Mouse (Mus musculus) neural tube, embryonic 14.5 days (tissue): ENCODE data around the gene Gins3. TPM values are rescaled to one million over a fixed set of nuclear protein-coding genes. Genes with fewer than 3 reads are reported as not detected.
"Not testable (repeated sequence)": the region's sequence is repeated elsewhere in the genome, so short reads cannot be mapped to it uniquely, and the experiment has no call there.

Source experiments
- ATAC-seq: fragments of 200-750 bp; cut with Nextera tagmentation; 2 replicates; pipeline ENCODE4 v1.8.0; 2017; ENCODE audit warnings: low read depth, mild to moderate bottlenecking, moderate TSS enrichment, moderate library complexity
- H3K27ac ChIP-seq: fragments of 300-500 bp; sonication (generic); 2 replicates; pipeline ENCODE4 v1.5.1; 2014; ENCODE audit warnings: low read depth, mild to moderate bottlenecking, control low read depth, low read length, moderate library complexity, mixed read lengths
- H3K27me3 ChIP-seq: fragments of 300-500 bp; sonication (generic); 2 replicates; pipeline ENCODE4 v1.6.1; 2014; ENCODE audit warnings: low read length; ENCODE audit not compliant: control insufficient read depth, insufficient read depth
- H3K36me3 ChIP-seq: fragments of 300-500 bp; sonication (generic); 2 replicates; pipeline ENCODE4 v1.6.1; 2014; ENCODE audit warnings: low read length, mixed read lengths; ENCODE audit not compliant: control insufficient read depth, insufficient read depth
- H3K4me1 ChIP-seq: fragments of 300-500 bp; sonication (generic); 2 replicates; pipeline ENCODE4 v1.6.1; 2014; ENCODE audit warnings: low read length; ENCODE audit not compliant: control insufficient read depth, insufficient read depth
- H3K4me2 ChIP-seq: fragments of 300-500 bp; sonication (generic); 2 replicates; pipeline ENCODE4 v1.6.1; 2014; ENCODE audit warnings: mild to moderate bottlenecking, low read depth, low read length, control low read depth
- H3K4me3 ChIP-seq: fragments of 300-500 bp; sonication (generic); 2 replicates; pipeline ENCODE4 v1.5.1; 2014; ENCODE audit warnings: low read depth, low read length, control low read depth, mixed read lengths
- H3K9ac ChIP-seq: fragments of 300-500 bp; sonication (generic); replicated peaks from 2 replicates; pipeline ENCODE4 v1.6.1; 2014; ENCODE audit warnings: low read depth, mild to moderate bottlenecking, control low read depth, low read length, mixed read lengths
- H3K9me3 ChIP-seq: fragments of 300-500 bp; sonication (generic); 2 replicates; pipeline ENCODE4 v1.6.1; 2016; ENCODE audit warnings: low read length; ENCODE audit not compliant: control insufficient read depth
- WGBS: fragments of 180-500 bp; shearing (Covaris S2); extraction: QIAGEN DNeasy Blood & Tissue Kit; methylation state at CpG from one replicate; pipeline ENCODE4 v1.1.7; 2014; 5-methylcytosine and 5-hydroxymethylcytosine counted together
- polyA plus RNA-seq: library from polyadenylated mRNA; unstranded; fragments of >200 nt; fragmentation: Nextera tagmentation; extraction: Ambion mirVana; gene quantifications from 2 replicates; pipeline ENCODE4 v1.2.1, GENCODE M21; 2014

Gins3 gene
- polyA plus RNA-seq, 1 experiment from 2014 or later = 6.6 TPM

DNA sequence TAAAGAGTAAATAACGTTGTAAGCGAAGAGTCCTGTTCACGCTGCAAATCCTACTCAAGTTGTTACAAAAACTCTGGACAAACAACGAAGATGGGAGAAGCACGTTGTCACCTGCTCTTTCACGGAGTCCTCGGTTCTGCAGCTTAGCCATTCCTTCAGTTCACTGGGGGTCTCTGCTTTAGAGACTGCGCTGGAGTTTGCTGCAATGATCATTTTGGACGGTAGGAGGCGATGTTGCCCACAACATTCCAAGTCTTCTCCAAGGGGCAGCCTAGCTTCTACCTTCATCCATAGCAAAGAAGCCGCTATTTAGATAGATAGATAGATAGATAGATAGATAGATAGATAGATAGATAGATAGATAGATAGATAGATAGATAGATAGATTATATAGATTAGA lies 33.4 kb upstream of the Gins3 start:
- Histone ChIP-seq H3K27me3 (no peaks in the 10 kb centered on the region), H3K9me3 (no peaks in the 10 kb centered on the region), H3K27ac (no peak overlapping the region), H3K4me3 (no peak overlapping the region), H3K4me1 (no peaks in the 10 kb centered on the region), H3K9ac (no peak overlapping the region), H3K4me2 (no peak overlapping the region), H3K36me3 (no peaks in the 10 kb centered on the region)
- 0 out of 2 replicates have a peak, but pooled peaks have one; percentile 46 for ATAC-seq
- WGBS = 9% methylated on average over 11 of the region's 11 CpGs

DNA sequence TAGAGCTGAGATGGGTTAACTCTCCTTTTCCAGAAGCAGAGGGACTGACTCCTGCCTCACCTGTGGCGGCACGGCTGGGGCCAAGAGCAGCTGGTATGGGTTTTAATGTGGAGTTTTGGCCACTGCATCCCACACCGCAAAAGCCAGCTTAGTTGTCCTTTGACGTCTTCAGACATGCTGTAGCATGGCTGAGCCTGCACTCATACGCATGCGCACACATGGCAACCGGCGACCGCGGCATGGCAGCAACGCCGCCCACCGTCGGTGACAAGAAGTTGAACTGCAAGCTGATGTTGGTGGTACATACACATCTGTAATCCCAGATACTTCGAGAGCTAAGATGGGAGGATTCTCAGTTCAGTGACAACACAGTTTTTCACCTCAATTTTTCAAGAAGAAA lies 31.9 kb upstream of the Gins3 start:
- Histone ChIP-seq H3K4me2 (no peak overlapping the region), H3K9ac (no peak overlapping the region), H3K36me3 (no peaks in the 10 kb centered on the region), H3K9me3 (no peaks in the 10 kb centered on the region), H3K4me1 (no peaks in the 10 kb centered on the region), H3K4me3 (no peak overlapping the region), H3K27ac (no peak overlapping the region), H3K27me3 (no peaks in the 10 kb centered on the region)
- ATAC-seq = no peak
- 73% methylated on average over 15 of the region's 15 CpGs for WGBS

DNA sequence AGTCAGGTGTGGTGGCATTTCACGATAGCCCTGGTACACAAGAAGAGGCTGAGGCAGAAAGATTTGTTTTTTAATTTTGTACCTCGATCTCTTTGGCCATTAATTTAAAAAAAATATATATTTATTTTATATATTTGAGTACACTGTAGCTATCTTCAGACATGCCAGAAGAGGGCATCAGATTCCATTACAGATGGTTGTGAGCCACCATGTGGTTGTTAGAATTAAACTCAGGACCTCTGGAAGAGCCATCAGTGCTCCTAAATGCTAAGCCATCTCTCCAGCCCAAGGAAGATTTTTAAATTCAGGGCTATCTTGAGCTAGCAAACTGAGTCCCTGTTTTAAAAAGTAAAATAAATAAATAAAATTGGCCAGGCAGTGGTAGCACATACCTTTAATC lies 31.1 kb upstream of the Gins3 start:
- Histone ChIP-seq H3K4me2 (no peak overlapping the region), H3K27ac (no peak overlapping the region), H3K36me3 (no peaks in the 10 kb centered on the region), H3K27me3 (no peaks in the 10 kb centered on the region), H3K4me1 (no peaks in the 10 kb centered on the region), H3K4me3 (no peak overlapping the region), H3K9ac (no peak overlapping the region), H3K9me3 (no peaks in the 10 kb centered on the region)
- no peak for ATAC-seq
- 71% methylated on average over 2 of the region's 2 CpGs for WGBS

DNA sequence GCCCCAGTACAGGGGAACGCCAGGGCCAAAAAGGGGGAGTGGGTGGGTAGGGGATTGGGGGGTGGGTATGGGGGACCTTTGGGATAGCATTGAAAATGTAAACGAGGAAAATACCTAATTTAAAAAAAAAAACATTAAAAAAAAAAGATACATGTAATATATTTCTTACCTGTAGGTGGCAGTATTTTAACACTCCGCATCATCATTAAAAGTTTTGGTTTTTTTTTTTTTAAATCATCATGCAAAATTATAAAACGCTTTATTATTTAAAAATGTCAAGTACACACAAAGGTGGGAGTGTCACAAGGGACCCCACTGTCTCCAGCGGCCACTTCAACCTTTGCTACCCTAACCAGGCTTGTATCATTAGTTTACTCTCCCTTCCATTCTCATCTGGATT lies 26.7 kb upstream of the Gins3 start:
- not testable (repeated sequence) for ATAC-seq, H3K27me3 ChIP-seq
- WGBS = 27% methylated on average over 4 of the region's 5 CpGs

DNA sequence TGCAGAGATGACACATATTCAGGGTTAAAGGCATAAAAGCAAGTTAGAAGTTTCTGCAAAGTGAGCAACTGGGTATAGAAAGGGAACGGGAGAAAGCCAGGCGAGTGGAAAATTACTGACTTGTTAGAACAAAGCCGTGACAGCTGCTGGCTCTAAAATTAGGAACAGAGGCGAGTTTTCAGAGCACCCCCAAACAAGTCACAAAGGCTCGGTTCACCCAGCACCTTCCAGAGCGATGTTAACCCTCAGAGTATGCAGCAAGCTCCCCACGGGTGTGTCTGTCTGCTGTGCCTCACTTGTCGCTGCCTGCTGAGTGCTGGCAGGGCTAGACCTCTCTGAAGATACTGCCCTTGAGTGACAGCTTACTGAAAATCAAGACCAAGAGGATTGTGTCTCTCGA lies 26.0 kb upstream of the Gins3 start:
- H3K9ac ChIP-seq = no peak overlapping the region
- H3K4me2 ChIP-seq = no peak overlapping the region
- H3K36me3 ChIP-seq = no peaks in the 10 kb centered on the region
- H3K27ac ChIP-seq = no peak overlapping the region
- no peak for ATAC-seq
- WGBS = 45% methylated on average over 9 of the region's 9 CpGs
- no peak overlapping the region for H3K4me3 ChIP-seq
- H3K9me3 ChIP-seq = no peaks in the 10 kb centered on the region
- H3K27me3 ChIP-seq = no peaks in the 10 kb centered on the region
- no peaks in the 10 kb centered on the region for H3K4me1 ChIP-seq

More for the DNA sequence above, 26.7 kb upstream of the Gins3 start:
- not testable (repeated sequence) for H3K4me3 ChIP-seq, H3K27ac ChIP-seq, H3K9ac ChIP-seq, H3K9me3 ChIP-seq, H3K4me2 ChIP-seq, H3K4me1 ChIP-seq, H3K36me3 ChIP-seq

DNA sequence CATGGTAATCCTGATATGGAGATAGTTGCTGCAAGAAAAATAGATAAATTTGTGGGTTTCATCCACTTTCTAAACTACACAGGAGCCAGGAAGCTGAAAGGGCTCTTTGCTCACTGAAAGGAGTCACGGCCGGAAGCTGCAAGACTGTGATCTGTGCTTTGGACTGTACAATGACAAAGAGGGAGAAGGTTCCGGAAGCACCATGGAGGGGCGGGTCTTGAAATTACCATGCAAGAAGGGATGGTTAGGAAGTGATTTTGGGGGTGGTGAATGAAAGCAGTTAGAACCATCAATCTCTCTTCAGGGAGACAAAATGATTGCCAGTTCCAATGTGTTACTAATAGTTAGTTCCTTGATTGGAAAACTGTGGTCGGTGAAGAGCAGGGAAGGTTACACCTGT lies 23.8 kb upstream of the Gins3 start:
- H3K9me3 ChIP-seq = no peaks in the 10 kb centered on the region
- WGBS = 84% methylated on average over 5 of the region's 5 CpGs
- no peaks in the 10 kb centered on the region for H3K27me3 ChIP-seq
- H3K4me2 ChIP-seq = no peak overlapping the region
- H3K9ac ChIP-seq = no peak overlapping the region
- no peaks in the 10 kb centered on the region for H3K4me1 ChIP-seq
- no peak overlapping the region for H3K4me3 ChIP-seq
- ATAC-seq = no peak
- no peak overlapping the region for H3K27ac ChIP-seq
- H3K36me3 ChIP-seq = no peaks in the 10 kb centered on the region

DNA sequence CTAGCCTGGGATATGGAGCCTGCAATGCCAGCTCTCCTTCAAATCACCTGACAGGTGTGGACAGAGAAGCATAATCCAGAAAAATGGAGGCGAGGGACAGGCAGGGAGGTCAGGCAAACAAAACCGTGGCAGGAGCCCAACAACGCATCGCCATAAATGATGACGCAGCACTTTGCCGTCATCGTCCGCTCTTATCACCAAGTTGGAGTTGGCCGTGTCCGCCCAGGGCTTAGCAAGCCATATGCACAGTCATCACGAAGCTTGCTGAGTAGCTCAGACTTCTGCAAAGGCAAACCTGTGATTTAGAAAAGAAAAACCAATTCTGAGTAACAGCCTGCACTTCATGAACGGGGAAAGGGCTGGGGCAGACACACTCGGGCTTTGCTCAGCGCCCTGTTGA lies 22.5 kb upstream of the Gins3 start:
- no peak for ATAC-seq
- Histone ChIP-seq H3K4me3 (no peak overlapping the region), H3K9me3 (no peaks in the 10 kb centered on the region), H3K27ac (no peak overlapping the region), H3K9ac (no peak overlapping the region), H3K36me3 (no peaks in the 10 kb centered on the region), H3K4me1 (no peaks in the 10 kb centered on the region), H3K4me2 (no peak overlapping the region), H3K27me3 (no peaks in the 10 kb centered on the region)
- WGBS = 88% methylated on average over 14 of the region's 14 CpGs

DNA sequence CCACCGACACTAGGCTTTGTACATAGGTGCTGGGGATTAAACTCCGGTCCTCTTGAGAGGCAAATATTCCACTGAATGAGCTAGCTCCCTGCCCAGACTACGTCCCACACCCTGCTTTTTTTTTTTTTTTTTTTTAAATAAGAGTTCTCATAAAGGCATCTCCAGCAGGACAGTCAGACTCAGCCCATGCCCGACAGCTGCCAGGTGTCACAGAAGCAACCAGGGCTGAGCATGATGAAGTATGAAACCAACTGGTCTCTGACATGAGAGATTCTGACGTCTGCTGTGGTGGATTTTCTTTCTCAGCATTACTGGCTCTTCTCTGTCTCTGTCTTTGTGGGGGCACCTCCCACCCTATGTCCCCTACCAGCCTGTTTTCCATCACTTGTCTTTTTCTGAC lies 21.5 kb upstream of the Gins3 start:
- Histone ChIP-seq H3K27me3 (no peaks in the 10 kb centered on the region), H3K9ac (no peak overlapping the region), H3K4me1 (no peaks in the 10 kb centered on the region), H3K36me3 (no peaks in the 10 kb centered on the region), H3K27ac (no peak overlapping the region), H3K9me3 (no peaks in the 10 kb centered on the region), H3K4me2 (no peak overlapping the region), H3K4me3 (no peak overlapping the region)
- 75% methylated on average over 5 of the region's 5 CpGs for WGBS
- no peak for ATAC-seq

DNA sequence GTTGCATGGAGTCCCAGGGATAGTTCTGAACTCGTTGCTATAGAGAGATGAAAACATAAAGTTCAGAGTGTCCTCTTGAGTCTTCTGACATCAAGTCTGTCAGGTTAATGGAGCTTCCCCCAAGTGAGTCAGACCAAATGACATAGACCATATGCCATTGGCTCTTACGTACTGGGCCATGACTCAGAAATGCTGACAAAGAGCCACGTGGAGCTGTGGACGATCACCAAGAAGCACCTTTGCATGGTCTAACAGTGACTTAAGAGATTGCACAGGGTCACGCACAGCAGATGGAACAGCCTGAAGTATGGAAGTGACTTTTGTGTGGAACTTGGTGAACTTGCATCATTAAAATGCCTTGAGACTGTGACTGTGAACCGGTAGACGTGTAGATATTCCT lies 16.9 kb upstream of the Gins3 start:
- Histone ChIP-seq H3K4me2 (no peak overlapping the region), H3K4me3 (no peak overlapping the region), H3K4me1 (no peaks in the 10 kb centered on the region), H3K27me3 (no peaks in the 10 kb centered on the region), H3K9ac (no peak overlapping the region), H3K9me3 (no peaks in the 10 kb centered on the region), H3K36me3 (no peaks in the 10 kb centered on the region), H3K27ac (no peak overlapping the region)
- no peak for ATAC-seq
- WGBS = 92% methylated on average over 7 of the region's 7 CpGs

DNA sequence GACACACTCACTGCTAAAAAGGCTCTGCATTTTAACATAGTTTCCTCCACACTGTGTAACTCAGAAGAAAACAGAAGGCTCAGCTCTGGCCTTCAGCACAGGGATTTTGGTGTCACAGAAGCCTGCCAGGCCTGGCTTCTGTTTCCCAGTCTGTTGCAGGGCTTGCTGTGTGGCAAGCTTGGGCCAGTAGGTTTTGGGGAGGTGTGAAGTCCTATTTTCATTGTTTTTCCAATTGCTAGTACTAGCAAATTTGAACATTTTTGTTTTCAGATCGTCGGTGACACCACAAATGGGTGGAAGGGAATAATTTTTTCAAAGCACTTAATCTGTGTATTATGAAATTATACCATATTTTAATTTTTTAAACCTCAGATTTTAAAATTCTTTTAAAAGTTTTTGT lies 13.2 kb upstream of the Gins3 start:
- H3K4me3 ChIP-seq = no peak overlapping the region
- H3K9me3 ChIP-seq = no peaks in the 10 kb centered on the region
- H3K4me1 ChIP-seq = no peaks in the 10 kb centered on the region
- no peak overlapping the region for H3K4me2 ChIP-seq
- 98% methylated on average over 2 of the region's 2 CpGs for whole genome bisulfite sequencing
- H3K27ac ChIP-seq = no peak overlapping the region
- H3K36me3 ChIP-seq = no peaks in the 10 kb centered on the region
- H3K27me3 ChIP-seq = no peaks in the 10 kb centered on the region
- no peak for ATAC-seq
- no peak overlapping the region for H3K9ac ChIP-seq
